Mouse (Mus musculus) left cerebral cortex, adult 9 months (tissue): ENCODE data around the gene Ap1m2.
A peak's percentile ranks its signal among the peaks of the same experiment; 100 is the strongest.
"Not testable (repeated sequence)": the region's sequence is repeated elsewhere in the genome, so short reads cannot be mapped to it uniquely, and the experiment has no call there.

Experiments used
- DNase-seq, 2 experiments: peaks; one replicate each; pipeline ENCODE4 v3.0.0; 2022; ENCODE audit warnings: low spot score in 2 of 2

Ap1m2 gene

GRCm38 (mm10) chr9:21327569-21327968 is 15.4 kb upstream of the Ap1m2 start:
- no peak for DNase-seq

- no peak for DNase-seq
Measured at GRCm38 (mm10) chr9:21324269-21324668, 12.1 kb upstream of the Ap1m2 start.

GRCm38 (mm10) chr9:21322917-21323297 is 10.8 kb upstream of the Ap1m2 start:
- DNase-seq: not testable (repeated sequence)

GRCm38 (mm10) chr9:21322211-21322916 is 10.2 kb upstream of the Ap1m2 start:
- peak in 1 of 2 experiments; percentile 19 for DNase-seq

GRCm38 (mm10) chr9:21321513-21321835 is 9.3 kb upstream of the Ap1m2 start:
- DNase-seq: peak in 1 of 2 experiments; percentile 40

GRCm38 (mm10) chr9:21320619-21321512 is 8.7 kb upstream of the Ap1m2 start, which contains the start of gene Slc44a2:
Gene Slc44a2, plus strand, starts transcription at chr9:21320698.
- peak in 1 of 2 experiments; percentile 72 for DNase-seq

GRCm38 (mm10) chr9:21320280-21320618 is 8.1 kb upstream of the Ap1m2 start:
- no peak for DNase-seq

GRCm38 (mm10) chr9:21319503-21319902 is 7.4 kb upstream of the Ap1m2 start:
- no peak for DNase-seq

GRCm38 (mm10) chr9:21318792-21319191 is 6.7 kb upstream of the Ap1m2 start:
- no peak for DNase-seq

GRCm38 (mm10) chr9:21316696-21317095 is 4.6 kb upstream of the Ap1m2 start:
- no peak for DNase-seq

GRCm38 (mm10) chr9:21315421-21315820 is 3.3 kb upstream of the Ap1m2 start:
- DNase-seq: no peak

GRCm38 (mm10) chr9:21314367-21315140 is 2.4 kb upstream of the Ap1m2 start:
- no peak for DNase-seq

- peak in 1 of 2 experiments; percentile 79 for DNase-seq
Measured at GRCm38 (mm10) chr9:21313394-21313793, 1.3 kb upstream of the Ap1m2 start.

- no peak for DNase-seq
Measured at GRCm38 (mm10) chr9:21311695-21312094, 442 bp downstream of the Ap1m2 start.

GRCm38 (mm10) chr9:21309150-21309741 is 2.9 kb downstream of the Ap1m2 start:
- DNase-seq: no peak

GRCm38 (mm10) chr9:21305065-21305464 is 7.1 kb downstream of the Ap1m2 start:
- DNase-seq: no peak

GRCm38 (mm10) chr9:21299014-21299413 is 13.1 kb downstream of the Ap1m2 start:
- no peak for DNase-seq

GRCm38 (mm10) chr9:21292271-21292670 is 19.9 kb downstream of the Ap1m2 start:
- DNase-seq: no peak

- not testable (repeated sequence) for DNase-seq
Measured at GRCm38 (mm10) chr9:21291868-21292267, 20.3 kb downstream of the Ap1m2 start.

GRCm38 (mm10) chr9:21291022-21291787 is 20.9 kb downstream of the Ap1m2 start, which contains the start of gene Cdkn2d:
Gene Cdkn2d, minus strand, starts transcription at chr9:21291407.
- DNase-seq: peak; percentile 99 to 100

GRCm38 (mm10) chr9:21290589-21290988 is 21.5 kb downstream of the Ap1m2 start:
- DNase-seq: no peak
